Mouse (Mus musculus) kidney, embryonic 14.5 days (tissue): Measurements from ENCODE around the gene Calcoco2. TPM values are rescaled to one million over a fixed set of nuclear protein-coding genes. Genes with fewer than 3 reads are reported as not detected.

ENCODE experiments used
- ATAC-seq: fragments of 200-750 bp; cut with Nextera tagmentation; 2 replicates; pipeline ENCODE4 v1.8.0; 2017; ENCODE audit warnings: moderate number of reproducible peaks, mild to moderate bottlenecking, moderate TSS enrichment, moderate library complexity; ENCODE audit not compliant: low FRiP score, low TSS enrichment
- H3K27ac ChIP-seq: fragments of 300-500 bp; sonication (generic); 2 replicates; pipeline ENCODE4 v1.5.1; 2014; ENCODE audit warnings: low read depth, mild to moderate bottlenecking, low read length, moderate library complexity, mixed read lengths
- H3K27me3 ChIP-seq: fragments of 300-500 bp; sonication (generic); 2 replicates; pipeline ENCODE4 v1.6.1; 2014; ENCODE audit warnings: mild to moderate bottlenecking, low read length; ENCODE audit not compliant: control insufficient read depth, insufficient read depth
- H3K36me3 ChIP-seq: fragments of 300-500 bp; sonication (generic); 2 replicates; pipeline ENCODE4 v1.6.1; 2014; ENCODE audit warnings: low read length, mixed read lengths; ENCODE audit not compliant: control insufficient read depth, insufficient read depth
- H3K4me1 ChIP-seq: fragments of 300-500 bp; sonication (generic); 2 replicates; pipeline ENCODE4 v1.6.1; 2014; ENCODE audit warnings: low read length, mixed read lengths; ENCODE audit not compliant: control insufficient read depth, insufficient read depth
- H3K4me2 ChIP-seq: fragments of 300-500 bp; sonication (generic); replicated peaks from 2 replicates; pipeline ENCODE4 v1.6.1; 2014; ENCODE audit warnings: low read depth, mild to moderate bottlenecking, low read length
- H3K4me3 ChIP-seq: fragments of 300-500 bp; sonication (generic); 2 replicates; pipeline ENCODE4 v1.5.1; 2014; ENCODE audit warnings: mild to moderate bottlenecking, low read length
- H3K9ac ChIP-seq: fragments of 300-500 bp; sonication (generic); 2 replicates; pipeline ENCODE4 v1.6.1; 2014; ENCODE audit warnings: low read depth, mild to moderate bottlenecking, low read length, moderate library complexity
- H3K9me3 ChIP-seq: fragments of 300-500 bp; sonication (generic); 2 replicates; pipeline ENCODE4 v1.6.1; 2016; ENCODE audit warnings: low read length; ENCODE audit not compliant: control insufficient read depth
- WGBS: fragments of 180-500 bp; shearing (Covaris S2); extraction: QIAGEN DNeasy Blood & Tissue Kit; methylation state at CpG from one replicate; pipeline ENCODE4 v1.1.7; 2014; 5-methylcytosine and 5-hydroxymethylcytosine counted together
- polyA plus RNA-seq: library from polyadenylated mRNA; unstranded; fragments of >200 nt; fragmentation: Nextera tagmentation; extraction: Ambion mirVana; gene quantifications from 2 replicates; pipeline ENCODE4 v1.2.1, GENCODE M21; 2014

Calcoco2 gene
- polyA plus RNA-seq, 1 experiment from 2014 or later: not detected

DNA sequence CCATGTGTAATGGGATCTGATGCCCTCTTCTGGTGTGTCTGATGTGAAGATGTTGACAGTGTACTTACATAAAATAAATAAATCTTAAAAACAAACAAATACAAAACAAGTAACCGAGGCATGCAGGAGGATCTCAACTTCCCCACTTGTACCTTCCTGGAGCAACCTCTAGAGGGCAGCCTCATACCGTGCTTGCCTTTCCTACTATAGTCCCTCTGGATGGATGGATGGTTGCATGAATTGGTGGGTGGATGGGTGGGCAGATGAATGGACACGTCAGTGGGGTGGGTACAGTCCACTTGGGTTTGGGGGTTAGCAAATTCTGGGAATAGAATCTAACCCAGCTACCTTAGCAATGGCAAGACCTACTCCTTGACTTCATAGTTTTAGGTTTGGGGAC, 18.4 kb downstream of the Calcoco2 start:
- Histone ChIP-seq H3K9me3 (no peaks in the 10 kb centered on the region), H3K27me3 (no peaks in the 10 kb centered on the region), H3K9ac (no peak overlapping the region), H3K4me3 (no peak overlapping the region), H3K4me1 (no peaks in the 10 kb centered on the region), H3K36me3 (no peaks in the 10 kb centered on the region), H3K27ac (no peak overlapping the region), H3K4me2 (no peak overlapping the region)
- 0 out of 2 replicates have a peak, but pooled peaks have one; percentile 60 for ATAC-seq
- WGBS: 3% methylated on average over 3 of the region's 3 CpGs

DNA sequence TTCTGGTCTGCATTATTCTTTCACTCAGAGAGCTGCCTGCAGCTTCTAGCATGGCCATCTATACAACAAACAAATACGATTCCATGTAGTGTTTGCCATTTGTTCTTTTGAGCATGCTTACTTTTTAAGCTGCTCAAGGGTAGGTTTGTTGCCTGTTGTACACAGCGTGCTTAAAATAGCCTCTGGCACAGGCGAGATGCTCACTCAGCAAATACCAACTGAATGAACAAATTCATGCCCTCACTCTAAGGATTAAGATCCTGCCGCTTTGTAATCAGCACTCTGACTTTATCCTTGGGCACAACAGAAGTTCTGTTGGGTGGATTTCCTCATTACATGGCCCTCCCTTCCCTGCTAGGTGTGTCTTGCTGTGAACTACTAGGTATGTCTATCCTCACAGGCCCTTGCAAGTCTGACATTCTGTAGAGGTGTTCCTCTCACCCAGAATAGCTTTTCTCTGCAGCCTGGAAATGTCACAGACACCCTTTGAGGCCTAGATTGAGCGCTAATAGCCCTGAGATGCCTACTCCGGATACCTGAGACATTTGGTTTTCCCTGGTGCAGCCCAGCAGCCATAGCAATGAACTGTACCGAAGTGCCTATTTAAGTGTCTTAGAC, 19.0 kb downstream of the Calcoco2 start:
- 43% methylated on average over 7 of the region's 7 CpGs for WGBS
- H3K9me3 ChIP-seq: peaks cover 4% of the 10 kb centered on the region; the same call in 1 of the 2 replicates
- no peaks in the 10 kb centered on the region for H3K27me3 ChIP-seq
- ATAC-seq: no peak
- no peak overlapping the region for H3K4me2 ChIP-seq
- no peak overlapping the region for H3K27ac ChIP-seq
- H3K4me1 ChIP-seq: no peaks in the 10 kb centered on the region
- no peak overlapping the region for H3K9ac ChIP-seq
- H3K36me3 ChIP-seq: no peaks in the 10 kb centered on the region
- H3K4me3 ChIP-seq: no peak overlapping the region

DNA sequence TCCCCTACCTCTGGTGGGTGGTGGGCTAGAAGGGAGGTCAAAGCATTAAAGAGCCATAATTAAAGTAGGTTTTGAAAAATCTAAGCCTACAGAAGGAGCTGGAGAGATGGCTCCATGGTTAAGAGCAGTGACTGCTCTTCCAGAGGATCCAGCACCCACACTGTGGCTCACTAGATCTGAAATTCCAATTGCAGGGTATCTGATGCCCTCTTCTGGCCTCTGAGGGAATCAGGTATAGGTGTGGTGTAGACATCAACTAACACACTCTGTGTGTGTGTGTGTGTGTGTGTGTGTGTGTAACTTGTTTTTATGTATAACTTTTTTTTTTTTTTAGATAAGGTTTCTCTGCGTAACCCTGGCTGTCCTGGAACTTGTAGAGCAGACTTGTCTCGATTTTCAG, 20.7 kb downstream of the Calcoco2 start:
- no peaks in the 10 kb centered on the region for H3K27me3 ChIP-seq
- WGBS: 61% methylated on average over 2 of the region's 2 CpGs
- H3K4me1 ChIP-seq: no peaks in the 10 kb centered on the region
- no peak overlapping the region for H3K27ac ChIP-seq
- peaks cover 4% of the 10 kb centered on the region; the same call in 1 of the 2 replicates for H3K9me3 ChIP-seq
- H3K36me3 ChIP-seq: no peaks in the 10 kb centered on the region
- no peak overlapping the region for H3K4me2 ChIP-seq
- H3K9ac ChIP-seq: no peak overlapping the region
- ATAC-seq: no peak
- no peak overlapping the region for H3K4me3 ChIP-seq

DNA sequence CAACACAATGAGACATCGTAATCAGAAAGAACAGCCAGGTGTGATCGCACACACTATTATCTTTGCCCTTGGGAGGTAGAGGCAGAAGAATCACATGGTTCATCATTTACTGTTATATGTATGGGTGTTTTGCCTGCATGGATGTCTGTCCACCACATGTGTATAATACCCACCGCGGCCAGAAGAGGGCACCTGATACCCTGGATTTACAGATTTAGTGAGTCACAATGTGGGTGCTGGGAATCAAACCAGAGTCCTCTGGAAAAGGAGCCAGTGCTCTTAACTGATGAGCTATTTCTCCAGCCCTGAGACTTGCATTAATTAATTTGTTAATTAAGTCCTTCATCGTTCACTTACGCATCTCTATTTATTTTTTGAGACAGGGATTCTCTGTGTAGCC, 23.8 kb downstream of the Calcoco2 start:
- Histone ChIP-seq H3K9ac (no peak overlapping the region), H3K9me3 (peaks cover 4% of the 10 kb centered on the region; the same call in 1 of the 2 replicates), H3K4me1 (no peaks in the 10 kb centered on the region), H3K27ac (no peak overlapping the region), H3K27me3 (no peaks in the 10 kb centered on the region), H3K36me3 (no peaks in the 10 kb centered on the region), H3K4me2 (no peak overlapping the region), H3K4me3 (no peak overlapping the region)
- 91% methylated on average over 6 of the region's 6 CpGs for WGBS
- no peak for ATAC-seq

DNA sequence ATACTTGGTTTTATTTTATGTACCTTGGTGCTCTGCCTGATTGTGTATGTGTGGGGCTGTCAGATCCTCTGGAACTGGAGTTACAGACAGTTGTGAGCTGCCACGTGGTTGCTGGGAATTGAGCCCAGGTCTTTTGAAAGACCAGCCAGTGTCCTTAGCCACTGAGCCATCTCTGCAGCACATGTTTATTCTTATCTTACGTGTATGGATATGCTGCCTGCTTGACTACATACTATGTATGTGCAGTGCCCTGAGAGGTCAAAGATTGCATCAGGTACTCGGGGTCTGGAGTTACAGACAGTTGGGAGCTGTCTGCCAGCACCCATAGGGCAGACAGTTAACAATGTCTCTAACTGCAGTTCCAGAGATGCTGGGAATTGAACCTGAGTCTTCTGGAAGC, 29.1 kb downstream of the Calcoco2 start:
- WGBS: 86% methylated on average over 3 of the region's 3 CpGs
- H3K4me1 ChIP-seq: no peaks in the 10 kb centered on the region
- no peak overlapping the region for H3K4me3 ChIP-seq
- no peak overlapping the region for H3K27ac ChIP-seq
- no peak overlapping the region for H3K4me2 ChIP-seq
- no peak for ATAC-seq
- H3K9ac ChIP-seq: no peak overlapping the region
- no peaks in the 10 kb centered on the region for H3K9me3 ChIP-seq
- H3K27me3 ChIP-seq: no peaks in the 10 kb centered on the region
- no peaks in the 10 kb centered on the region for H3K36me3 ChIP-seq

DNA sequence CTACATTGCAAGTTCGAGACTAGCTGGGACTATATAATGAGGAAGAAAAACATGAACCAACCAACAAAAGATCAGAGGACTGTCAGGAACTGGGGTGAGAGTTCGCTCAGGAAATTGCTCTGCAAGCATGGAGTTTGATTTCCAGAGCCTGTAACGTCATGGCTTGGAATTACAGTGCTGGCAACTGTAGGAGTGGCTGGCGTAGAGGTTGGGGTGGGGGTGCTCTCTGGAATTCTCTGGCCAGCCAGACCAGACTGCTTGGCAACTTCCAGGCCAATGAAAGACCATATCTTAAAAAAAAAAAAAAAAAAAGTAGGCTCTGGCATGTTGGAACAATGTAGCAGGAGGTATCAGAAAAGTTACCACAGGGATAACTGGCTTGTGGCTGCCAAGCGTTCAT, 31.0 kb downstream of the Calcoco2 start:
- no peaks in the 10 kb centered on the region for H3K9me3 ChIP-seq
- H3K4me3 ChIP-seq: no peak overlapping the region
- ATAC-seq: no peak
- no peak overlapping the region for H3K9ac ChIP-seq
- H3K36me3 ChIP-seq: no peaks in the 10 kb centered on the region
- no peaks in the 10 kb centered on the region for H3K27me3 ChIP-seq
- no peaks in the 10 kb centered on the region for H3K4me1 ChIP-seq
- no peak overlapping the region for H3K27ac ChIP-seq
- 77% methylated on average over 5 of the region's 5 CpGs for WGBS
- no peak overlapping the region for H3K4me2 ChIP-seq

DNA sequence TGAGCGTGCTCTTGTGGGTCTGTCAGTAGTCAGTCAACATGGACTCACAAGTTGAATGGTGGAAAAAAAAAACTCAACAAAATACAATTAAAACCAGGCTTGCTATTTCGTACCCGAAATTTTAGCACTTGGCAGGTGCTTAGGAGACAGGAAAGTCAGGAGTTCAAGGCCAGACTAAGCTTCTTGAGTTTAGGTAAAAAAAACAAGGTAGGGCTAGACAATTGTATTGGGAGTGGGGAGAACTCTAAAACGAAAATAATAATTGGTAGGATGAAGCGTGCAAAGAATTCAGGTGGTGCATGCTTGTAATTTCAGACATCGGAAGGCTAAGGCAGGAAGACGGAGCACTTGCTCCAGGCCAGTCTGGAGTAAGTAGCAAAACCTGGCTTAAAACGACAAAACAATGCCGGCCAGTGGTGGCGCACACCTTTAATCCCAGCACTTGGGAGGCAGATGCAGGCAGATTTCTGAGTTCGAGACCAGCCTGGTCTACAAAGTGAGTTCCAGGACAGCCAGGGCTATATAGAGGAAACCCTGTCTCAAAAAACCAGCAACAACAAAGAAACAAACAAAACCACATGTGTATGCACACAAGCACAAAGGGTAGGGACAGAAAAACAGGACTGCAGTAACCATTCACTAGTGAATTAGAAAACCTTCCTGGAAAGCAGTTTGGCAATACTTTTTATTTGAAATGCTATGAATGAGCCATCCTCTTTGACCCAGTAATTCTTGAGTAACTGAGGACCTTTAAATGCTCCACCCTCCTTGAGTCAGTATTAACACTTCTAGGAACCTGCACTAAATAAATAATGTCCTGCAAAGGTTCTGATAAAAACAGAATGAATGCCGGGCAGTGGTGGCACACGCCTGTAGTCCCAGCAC, 35.3 kb downstream of the Calcoco2 start:
- H3K4me2 ChIP-seq: peak overlapping the region; percentile 41
- H3K4me3 ChIP-seq: peak overlapping the region; percentile 31
- no peak overlapping the region for H3K9ac ChIP-seq
- H3K36me3 ChIP-seq: peaks cover 14% of the 10 kb centered on the region; the same call in 1 of the 2 replicates
- 65% methylated on average over 13 of the region's 13 CpGs for WGBS
- H3K9me3 ChIP-seq: no peaks in the 10 kb centered on the region
- peak overlapping the region; percentile 56; the same call in 1 of the 2 replicates for H3K27ac ChIP-seq
- H3K27me3 ChIP-seq: no peaks in the 10 kb centered on the region
- peaks cover 9% of the 10 kb centered on the region for H3K4me1 ChIP-seq
- ATAC-seq: no peak

DNA sequence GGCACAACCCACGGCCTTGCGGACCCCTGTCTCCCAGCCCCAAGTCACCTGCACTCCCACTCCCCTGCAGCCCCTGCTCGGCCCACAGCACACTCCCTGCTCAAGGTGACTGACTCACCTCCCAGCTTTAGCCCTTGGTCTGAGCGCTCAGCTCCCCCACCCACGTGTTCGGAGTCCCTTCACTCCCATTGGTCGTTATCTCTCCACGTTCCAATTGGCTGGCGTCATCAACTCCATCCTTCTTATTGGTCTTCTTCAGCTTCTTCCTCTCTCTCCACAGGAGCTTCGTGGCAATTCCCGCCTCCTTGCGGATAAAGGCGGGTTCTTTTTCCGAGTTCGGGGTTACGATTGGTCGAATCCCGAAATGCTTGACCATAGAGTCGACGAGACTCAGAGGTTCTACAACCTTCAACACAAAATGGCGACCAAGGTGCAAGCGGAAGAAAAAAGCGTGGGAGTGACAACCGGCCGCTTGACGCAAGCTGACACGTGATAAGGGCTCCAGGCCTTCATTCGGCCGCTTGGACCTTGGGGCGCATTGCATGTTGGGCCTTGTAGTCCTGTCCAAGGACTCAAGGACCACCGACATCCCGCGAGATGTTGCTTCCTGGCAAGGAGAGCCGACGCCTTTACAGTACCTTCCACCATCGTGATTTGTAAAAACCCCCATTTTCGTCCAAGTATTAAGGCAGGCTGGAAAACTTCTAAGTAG, 36.1 kb downstream of the Calcoco2 start, which contains the start of gene Atp5g1:
Gene Atp5g1 (minus strand): TSS at position 162 of the 712 bp plus-strand sequence.
- whole genome bisulfite sequencing: under 1% methylated on average over 37 of the region's 37 CpGs
- Histone ChIP-seq H3K27ac (peak within 1 kb of the TSS; percentile 60), H3K36me3 (peaks cover 21% of the 10 kb centered on the region; the same call in 1 of the 2 replicates), H3K27me3 (no peaks in the 10 kb centered on the region), H3K9ac (peak within 1 kb of the TSS; percentile 64), H3K4me2 (peak within 1 kb of the TSS; percentile 77), H3K4me1 (peaks cover 9% of the 10 kb centered on the region), H3K4me3 (peak within 1 kb of the TSS; percentile 51), H3K9me3 (no peaks in the 10 kb centered on the region)
- peak; percentile 97 for ATAC-seq
